Comparison of ENCODE assay signal across 15 mouse cellular contexts in the genomic region with DNA sequence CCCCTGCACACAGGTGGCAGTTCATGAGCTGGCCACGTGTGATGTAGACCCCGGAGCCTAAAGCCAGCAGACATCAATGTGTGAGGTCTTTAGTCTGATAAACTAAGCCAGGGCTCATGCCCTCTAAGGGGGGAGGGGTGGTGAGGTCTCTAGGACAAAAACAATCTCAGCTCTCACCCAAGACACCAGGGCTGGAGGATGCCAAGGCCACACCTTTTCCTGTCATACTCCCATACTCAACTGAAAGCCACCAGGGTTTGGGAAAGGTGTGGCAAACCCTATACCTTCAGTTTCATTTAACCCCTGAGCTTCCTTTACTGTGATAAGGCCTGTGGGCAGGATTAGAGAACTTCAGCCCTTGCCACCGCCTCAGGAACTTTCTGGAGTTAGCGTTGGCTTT.
"Had no signal": no experiment of that assay in that cellular context is flagged by ENCODE, and none has a peak within 500 bp of the region (broad histone marks: within the 10 kb centered on the region; RNA-seq: fewer than 3 reads in every experiment).

No protein-coding gene starts in this region.

- ATAC-seq: inflammation-experienced regulatory T-cells, adult 6 months; intestine, postnatal 0 days; midbrain, embryonic 13.5 days had no signal

- H3K27ac ChIP-seq: layer of hippocampus, adult 2 months; limb, embryonic 12.5 days; lung, embryonic 15.5 days; macrophage; midbrain, embryonic 13.5 days; neural tube, embryonic 12.5 days; stomach, postnatal 0 days had no signal

- H3K4me1 ChIP-seq: lung, embryonic 15.5 days had no signal

- H3K27me3 ChIP-seq: limb, embryonic 12.5 days; lung, embryonic 15.5 days; midbrain, embryonic 13.5 days; neural tube, embryonic 12.5 days had no signal

- H3K9me3 ChIP-seq: limb, embryonic 12.5 days; lung, embryonic 15.5 days; midbrain, embryonic 13.5 days; neural tube, embryonic 12.5 days had no signal

- H3K4me2 ChIP-seq: limb, embryonic 12.5 days; lung, embryonic 15.5 days; midbrain, embryonic 13.5 days; neural tube, embryonic 12.5 days had no signal

- H3K4me3 ChIP-seq: layer of hippocampus, adult 2 months; limb, embryonic 12.5 days; lung, embryonic 15.5 days; midbrain, embryonic 13.5 days; myocyte; neural tube, embryonic 12.5 days had no signal

- DNase-seq: kidney, adult 8-10 months; kidney, postnatal 25 days; lung, postnatal 14 days; right cerebral cortex, postnatal 14 days; thymus, postnatal 4 days had no signal

- H3K9ac ChIP-seq: limb, embryonic 12.5 days; lung, embryonic 15.5 days; midbrain, embryonic 13.5 days; neural tube, embryonic 12.5 days had no signal
